In genomic region chr6:115692963-115693730, GRCm38 (mm10) we compare ENCODE assay signal across 9 mouse cellular contexts. TPM values are rescaled to one million over a fixed set of nuclear protein-coding genes. Genes with fewer than 3 reads are reported as not detected.
A peak's percentile ranks its signal among the peaks of the same experiment; 100 is the strongest.
DNase-seq lines count a peak whose midpoint lies in the region; ATAC-seq and TF ChIP-seq lines count a peak whose summit lies in the region.
"Had no signal": no experiment of that assay in that cellular context is flagged by ENCODE, and none has a peak within 500 bp of the region (broad histone marks: within the 10 kb centered on the region; RNA-seq: fewer than 3 reads in every experiment).

No protein-coding gene starts in this region.

- H3K9me3 ChIP-seq in heart, embryonic 14.5 days (ENCODE audit: control insufficient read depth, low read length), result no peaks in the 10 kb centered on the region
- no peaks in the 10 kb centered on the region for H3K9me3 ChIP-seq in limb, embryonic 10.5 days (replicated peaks)
- H3K9me3 ChIP-seq: midbrain, embryonic 12.5 days had no signal

- intact Hi-C loops in heart, postnatal 25 days (cut with DNase I), result no loop called here

- H3K27ac ChIP-seq in heart, embryonic 14.5 days (replicated peaks in 1 of 2; ENCODE audit: control insufficient read depth in 1 of 2, insufficient read depth in 1 of 2, low read depth in 2 of 2, low read length in 2 of 2), result peak overlapping the region; percentile 21 to 100
- H3K27ac ChIP-seq in testis, adult 2 months (ENCODE audit: control insufficient read depth, insufficient read depth, low read depth, low read length), result no peak overlapping the region
- H3K27ac ChIP-seq in limb, embryonic 10.5 days, result no peak overlapping the region
- H3K27ac ChIP-seq: midbrain, embryonic 12.5 days had no signal

- H3K27me3 ChIP-seq in heart, embryonic 14.5 days (ENCODE audit: control insufficient read depth, insufficient read depth, low read length), result no peaks in the 10 kb centered on the region
- no peaks in the 10 kb centered on the region for H3K27me3 ChIP-seq in testis, adult 2 months (ENCODE audit: control insufficient read depth, insufficient read depth, low read length)
- no peaks in the 10 kb centered on the region for H3K27me3 ChIP-seq in limb, embryonic 10.5 days (ENCODE audit: low read depth, poor library complexity, severe bottlenecking)
- H3K27me3 ChIP-seq: midbrain, embryonic 12.5 days had no signal

- H3K4me1 ChIP-seq in heart, embryonic 14.5 days (ENCODE audit: control insufficient read depth in 2 of 2, insufficient read depth in 2 of 2, low read length in 2 of 2), result peaks cover 21 to 37% of the 10 kb centered on the region in 2 experiments
- peaks cover 6% of the 10 kb centered on the region for H3K4me1 ChIP-seq in testis, adult 2 months (ENCODE audit: control insufficient read depth, insufficient read depth, low read length)
- H3K4me1 ChIP-seq in limb, embryonic 10.5 days, result no peaks in the 10 kb centered on the region
- H3K4me1 ChIP-seq: midbrain, embryonic 12.5 days had no signal

- ATAC-seq in heart, embryonic 14.5 days (ENCODE audit: insufficient number of reproducible peaks, insufficient read depth, low FRiP score, low read depth), result no peak

- H3K4me2 ChIP-seq in heart, embryonic 14.5 days (ENCODE audit: low read length), result no peak overlapping the region
- H3K4me2 ChIP-seq: midbrain, embryonic 12.5 days had no signal

- H3K4me3 ChIP-seq in heart, embryonic 14.5 days (ENCODE audit: control insufficient read depth in 1 of 2, insufficient read depth in 1 of 2, low read depth in 1 of 2, low read length in 2 of 2), result no peak overlapping the region
- no peak overlapping the region for H3K4me3 ChIP-seq in testis, adult 2 months (ENCODE audit: control insufficient read depth, low read depth, low read length)
- no peak overlapping the region for H3K4me3 ChIP-seq in limb, embryonic 10.5 days
- H3K4me3 ChIP-seq: midbrain, embryonic 12.5 days had no signal

- TF ChIP-seq CTCF in testis, adult 2 months (IDR thresholded peaks at IDR 0.05; ENCODE audit: control insufficient read depth, insufficient read depth, insufficient replicate concordance, low read depth, low read length), result peak; percentile 50; the same call in 1 of the 2 replicates

- H3K36me3 ChIP-seq in heart, embryonic 14.5 days (ENCODE audit: control insufficient read depth, insufficient read depth, low read length), result no peaks in the 10 kb centered on the region
- H3K36me3 ChIP-seq in testis, adult 2 months (ENCODE audit: control insufficient read depth, insufficient read depth, low read length), result no peaks in the 10 kb centered on the region
- H3K36me3 ChIP-seq in limb, embryonic 10.5 days, result no peaks in the 10 kb centered on the region
- H3K36me3 ChIP-seq: midbrain, embryonic 12.5 days had no signal

- no peak overlapping the region for H3K9ac ChIP-seq in heart, embryonic 14.5 days (ENCODE audit: low read length)
- H3K9ac ChIP-seq: midbrain, embryonic 12.5 days had no signal

- no peak for TF ChIP-seq POLR2A in testis, adult 2 months (IDR thresholded peaks at IDR 0.05; ENCODE audit: control insufficient read depth, low read depth, low read length)

- no peak for DNase-seq in heart, postnatal 25 days (ENCODE audit: low spot score)
- DNase-seq in testis, postnatal 10 days (ENCODE audit: low spot score), result no peak
- peak; percentile 37 for DNase-seq in limb, embryonic 10.5 days (ENCODE audit: low spot score)
- DNase-seq in yolk sac, embryonic 10.5 days (ENCODE audit: low spot score), result peak; percentile 38
- DNase-seq in adrenal gland, postnatal 10 days, result no peak
- no peak for DNase-seq in ovary, postnatal 10 days (ENCODE audit: low spot score)

- 70% methylated on average over 5 of the region's 5 CpGs for WGBS in heart, embryonic 14.5 days
- WGBS in limb, embryonic 10.5 days, result 71% methylated on average over 5 of the region's 5 CpGs

RNA-seq across cellular contexts. Expression of gene Raf1, which starts 16.7 kb away (rescaled TPM):
- 131 and 139 TPM in 2 replicates for polyA plus RNA-seq in heart, embryonic 14.5 days (2014; fragmentation: Nextera tagmentation; extraction: Ambion mirVana)
- total RNA-seq in heart, postnatal 25 days (2021), result 100 to 1,000 TPM in 1 of 2 experiments, 10 to 100 TPM in 1; 98.8 to 100 TPM
- 40.1 and 44.9 TPM in 2 replicates for polyA plus RNA-seq in testis, adult 2 months (2012; rRNA removed)
- 121 TPM in 2 replicates for polyA plus RNA-seq in limb, embryonic 10.5 days (2016; fragmentation: Nextera tagmentation; extraction: Ambion mirVana)
- 100 to 1,000 TPM in 1 of 2 experiments, 10 to 100 TPM in 1; 95.1 to 114 TPM for total RNA-seq in adrenal gland, postnatal 10 days (2021)

Comparison
In these comparisons a context has a peak if more than half of its experiments do, and no peak if none do; other contexts are left out.
1. H3K27ac ChIP-seq: peak in heart, embryonic 14.5 days (2 of 2); none in testis, adult 2 months (single experiment) and limb, embryonic 10.5 days (single experiment).
2. DNase-seq: peak in limb, embryonic 10.5 days (single experiment) and yolk sac, embryonic 10.5 days (single experiment); none in heart, postnatal 25 days (single experiment), testis, postnatal 10 days (single experiment), adrenal gland, postnatal 10 days (single experiment) and ovary, postnatal 10 days (single experiment).